In the genomic region with DNA sequence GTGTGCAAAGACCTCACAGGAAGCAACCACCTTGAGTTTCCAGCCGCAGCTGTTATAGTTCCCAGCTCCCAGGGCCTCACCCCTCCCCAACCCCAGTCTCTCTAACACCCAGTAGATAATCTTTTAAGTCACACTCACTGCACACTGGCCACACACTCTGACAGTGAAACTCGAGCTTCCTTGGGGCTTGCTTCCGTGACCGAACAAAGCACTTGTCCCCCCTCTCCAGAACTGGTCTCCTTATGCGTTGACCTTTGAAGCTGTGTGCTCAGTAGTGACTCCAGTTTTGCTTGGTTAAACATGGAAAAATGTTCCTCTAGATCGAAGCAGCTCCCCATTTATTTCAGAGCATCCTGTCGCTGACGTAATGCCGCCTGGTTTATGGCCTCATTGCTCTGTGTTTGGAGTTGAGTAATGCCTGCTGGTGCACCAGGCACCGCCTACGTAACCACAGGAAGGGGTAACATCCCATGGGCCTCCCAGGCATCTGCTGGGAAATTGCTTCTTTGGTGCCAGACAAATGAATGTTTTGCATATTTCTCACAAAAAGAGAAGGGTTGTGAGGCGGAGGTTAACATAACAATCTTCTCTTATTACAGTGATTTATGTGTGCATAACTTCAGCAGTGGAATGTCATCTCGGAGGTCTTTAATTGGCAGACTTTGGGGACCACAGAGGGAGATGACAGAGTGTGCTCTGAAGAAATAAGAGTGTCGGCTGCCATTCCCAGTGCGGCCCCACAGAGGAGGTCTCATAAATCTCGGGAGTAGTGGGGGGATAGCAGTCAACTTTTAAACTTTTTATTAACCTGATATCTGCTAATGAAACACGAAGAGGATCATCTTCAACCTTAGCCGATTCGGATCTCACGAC, we compare ENCODE assay signal across 11 mouse cellular contexts.
A peak's percentile ranks its signal among the peaks of the same experiment; 100 is the strongest.
DNase-seq lines count a peak whose midpoint lies in the region; ATAC-seq and TF ChIP-seq lines count a peak whose summit lies in the region.
"Had no signal": no experiment of that assay in that cellular context is flagged by ENCODE, and none has a peak within 500 bp of the region (broad histone marks: within the 10 kb centered on the region; RNA-seq: fewer than 3 reads in every experiment).

No protein-coding gene starts in this region.

- ATAC-seq in frontal cortex, adult (ENCODE audit: low TSS enrichment) = no peak
- ATAC-seq: inflammation-experienced regulatory T-cells, adult 6 months had no signal

- intact Hi-C loops in heart, postnatal 25 days (cut with DNase I) = no loop called here

- TF ChIP-seq POLR2A in lung, adult 2 months (IDR thresholded peaks at IDR 0.05; ENCODE audit: borderline replicate concordance, extremely low read depth, low read depth, low read length) = no peak
- TF ChIP-seq POLR2A in cerebellum, adult 2 months (IDR thresholded peaks at IDR 0.05; ENCODE audit: borderline replicate concordance, insufficient read depth, low read length) = no peak

- H3K4me1 ChIP-seq in lung, adult 2 months (ENCODE audit: control insufficient read depth, insufficient read depth, low read length) = no peaks in the 10 kb centered on the region
- no peaks in the 10 kb centered on the region for H3K4me1 ChIP-seq in cerebellum, adult 2 months (ENCODE audit: control insufficient read depth, insufficient read depth, low read length)

- H3K4me3 ChIP-seq in lung, adult 2 months (replicated peaks; ENCODE audit: extremely low read depth, low read depth, low read length) = no peak overlapping the region
- H3K4me3 ChIP-seq in cerebellum, adult 2 months (replicated peaks; ENCODE audit: insufficient read depth, low read depth, low read length) = no peak overlapping the region
- H3K4me3 ChIP-seq: neural tube, embryonic 13.5 days had no signal

- peak; percentile 40 to 52 for DNase-seq in lung, adult 18-20 months
- no peak for DNase-seq in lung, adult 2 months
- peak; percentile 19 for DNase-seq in gastrocnemius, postnatal 25 days
- DNase-seq in kidney, postnatal 36 days = peak; percentile 30 to 55
- DNase-seq in lung, postnatal 4 days = peak; percentile 66 to 85
- DNase-seq in cerebellum, adult 2 months = no peak
- DNase-seq in heart, postnatal 25 days (ENCODE audit: low spot score) = no peak
- DNase-seq: thymus, postnatal 14 days had no signal

- no peak for TF ChIP-seq CTCF in lung, adult 2 months (IDR thresholded peaks at IDR 0.05; ENCODE audit: insufficient read depth, low read length)
- TF ChIP-seq CTCF in cerebellum, adult 2 months (IDR thresholded peaks at IDR 0.05; ENCODE audit: borderline replicate concordance, insufficient read depth, low read depth, low read length) = no peak

- H3K27me3 ChIP-seq in cerebellum, adult 2 months (ENCODE audit: control insufficient read depth, insufficient read depth, low read length) = no peaks in the 10 kb centered on the region
- H3K27me3 ChIP-seq: neural tube, embryonic 13.5 days had no signal

- 45% methylated on average over 20 of the region's 20 CpGs for WGBS in lung, adult 2 months
- 76% methylated on average over 20 of the region's 20 CpGs for WGBS in cerebellum, adult 2 months

- H3K27ac ChIP-seq in cerebellum, adult 2 months (ENCODE audit: insufficient read depth, low read length) = no peak overlapping the region
- H3K27ac ChIP-seq: neural tube, embryonic 13.5 days had no signal

Comparison
In these comparisons a context has a peak if more than half of its experiments do, and no peak if none do; other contexts are left out.
1. DNase-seq: peak in lung, adult 18-20 months (2 of 2), gastrocnemius, postnatal 25 days (single experiment), kidney, postnatal 36 days (2 of 2) and lung, postnatal 4 days (2 of 2); none in lung, adult 2 months (single experiment), cerebellum, adult 2 months (0 of 2) and heart, postnatal 25 days (single experiment).